Mouse (Mus musculus): ENCODE data around the gene Vstm4.
A peak's percentile ranks its signal among the peaks of the same experiment; 100 is the strongest.

Gene Vstm4

GRCm38 (mm10) chr14:32859831-32860569 lies 3.4 kb downstream of the Vstm4 start:
- DNase-seq, result no peak

- DNase-seq, result no peak
Observed at GRCm38 (mm10) chr14:32861149-32861581, 4.6 kb downstream of the Vstm4 start.

- DNase-seq, result no peak
Observed at GRCm38 (mm10) chr14:32861656-32862055, 5.1 kb downstream of the Vstm4 start.

GRCm38 (mm10) chr14:32865331-32865730 lies 8.8 kb downstream of the Vstm4 start:
- DNase-seq, result no peak

GRCm38 (mm10) chr14:32871963-32872362 lies 15.4 kb downstream of the Vstm4 start:
- DNase-seq, result no peak

GRCm38 (mm10) chr14:32877549-32877948 lies 21.0 kb downstream of the Vstm4 start:
- DNase-seq, result no peak

GRCm38 (mm10) chr14:32880332-32880731 lies 23.8 kb downstream of the Vstm4 start:
- no peak for DNase-seq

GRCm38 (mm10) chr14:32881693-32882092 lies 25.1 kb downstream of the Vstm4 start:
- DNase-seq, result no peak

- DNase-seq, result peak; percentile 48
Observed at GRCm38 (mm10) chr14:32888876-32889674, 32.5 kb downstream of the Vstm4 start.

GRCm38 (mm10) chr14:32894341-32894853 lies 37.8 kb downstream of the Vstm4 start:
- no peak for DNase-seq

GRCm38 (mm10) chr14:32894878-32895277 lies 38.3 kb downstream of the Vstm4 start:
- DNase-seq, result no peak

- DNase-seq, result peak; percentile 62
Observed at GRCm38 (mm10) chr14:32896896-32897295, 40.3 kb downstream of the Vstm4 start.

- DNase-seq, result no peak
Observed at GRCm38 (mm10) chr14:32903203-32903602, 46.6 kb downstream of the Vstm4 start.

GRCm38 (mm10) chr14:32906545-32906944 lies 50.0 kb downstream of the Vstm4 start:
- peak; percentile 20 for DNase-seq

- no peak for DNase-seq
Observed at GRCm38 (mm10) chr14:32909112-32909511, 52.6 kb downstream of the Vstm4 start.

- no peak for DNase-seq
Observed at GRCm38 (mm10) chr14:32911187-32911586, 54.6 kb downstream of the Vstm4 start.

GRCm38 (mm10) chr14:32915360-32915759 lies 58.8 kb downstream of the Vstm4 start:
- DNase-seq, result no peak

GRCm38 (mm10) chr14:32917919-32918318 lies 61.4 kb downstream of the Vstm4 start:
- DNase-seq, result no peak

GRCm38 (mm10) chr14:32923871-32924270 lies 67.3 kb downstream of the Vstm4 start:
- no peak for DNase-seq

- DNase-seq, result peak; percentile 55
Observed at GRCm38 (mm10) chr14:32931709-32932108, 75.2 kb downstream of the Vstm4 start.

- no peak for DNase-seq
Observed at GRCm38 (mm10) chr14:32932220-32932619, 75.7 kb downstream of the Vstm4 start.

- no peak for DNase-seq
Observed at GRCm38 (mm10) chr14:32934064-32934463, 77.5 kb downstream of the Vstm4 start.

- no peak for DNase-seq
Observed at GRCm38 (mm10) chr14:32939217-32939616, 82.7 kb downstream of the Vstm4 start.

GRCm38 (mm10) chr14:32947512-32947911 lies 91.0 kb downstream of the Vstm4 start:
- DNase-seq, result peak; percentile 78

Data from layer of hippocampus, adult 9-11 months (tissue).